Mouse (Mus musculus) MEL (cell line): Measurements from ENCODE around the gene Serpina5. TPM values are rescaled to one million over a fixed set of nuclear protein-coding genes. Genes with fewer than 3 reads are reported as not detected.

ENCODE experiments used
- DNase-seq: peaks from one replicate; pipeline ENCODE4 v3.0.0; 2011; ENCODE audit warnings: low read depth, low spot score
- H3K27ac ChIP-seq: 2 replicates; pipeline ENCODE4 v1.5.1; 2012; ENCODE audit warnings: low read depth, mild to moderate bottlenecking, control low read depth, low read length, moderate library complexity; ENCODE audit not compliant: control insufficient read depth
- H3K27me3 ChIP-seq, 2 experiments: fragments of 150-350 bp in 1 of 2; sonication (generic) in 1 of 2; 2 replicates each; pipeline ENCODE4 v1.6.1; 2012; ENCODE audit warnings: low read length in 2 of 2, mild to moderate bottlenecking in 2 of 2, improper control_type of control experiment in 1 of 2, moderate library complexity in 1 of 2; ENCODE audit not compliant: insufficient read depth in 2 of 2, control insufficient read depth in 1 of 2
- H3K36me3 ChIP-seq, 2 experiments: 2 replicates each; pipeline ENCODE4 v1.6.1; 2012 to 2014; ENCODE audit warnings: low read length in 2 of 2, improper control_type of control experiment in 1 of 2, inconsistent platforms in 1 of 2, mild to moderate bottlenecking in 1 of 2; ENCODE audit not compliant: insufficient read depth in 2 of 2, control insufficient read depth in 1 of 2
- H3K4me1 ChIP-seq, 2 experiments: fragments of 150-350 bp in 1 of 2; sonication (generic) in 1 of 2; 2 replicates each; pipeline ENCODE4 v1.6.1; 2012; ENCODE audit warnings: low read length in 2 of 2, improper control_type of control experiment in 1 of 2, mild to moderate bottlenecking in 1 of 2; ENCODE audit not compliant: insufficient read depth in 2 of 2, control insufficient read depth in 1 of 2
- H3K4me3 ChIP-seq, 2 experiments: fragments of 150-350 bp in 1 of 2; sonication (generic) in 1 of 2; 2 replicates each; pipeline ENCODE4 v1.5.1; 2012; ENCODE audit warnings: low read depth in 2 of 2, low read length in 2 of 2, mild to moderate bottlenecking in 2 of 2, moderate library complexity in 2 of 2, control low read depth in 1 of 2, improper control_type of control experiment in 1 of 2; ENCODE audit not compliant: control insufficient read depth in 1 of 2, insufficient read depth in 1 of 2
- H3K79me2 ChIP-seq: 2 replicates; pipeline ENCODE4 v1.6.1; 2012; ENCODE audit warnings: mild to moderate bottlenecking, low read length, moderate library complexity; ENCODE audit not compliant: control insufficient read depth, poor library complexity, insufficient read depth
- H3K9ac ChIP-seq: 2 replicates; pipeline ENCODE4 v1.6.1; 2012; ENCODE audit warnings: low read depth, mild to moderate bottlenecking, control low read depth, low read length, moderate library complexity; ENCODE audit not compliant: control insufficient read depth, poor library complexity, severe bottlenecking
- H3K9me3 ChIP-seq: fragments of 150-350 bp; sonication (generic); replicated peaks from 2 replicates; pipeline ENCODE4 v1.6.1; 2012; ENCODE audit warnings: mild to moderate bottlenecking, low read length, improper control_type of control experiment, moderate library complexity; ENCODE audit not compliant: insufficient read depth
- BHLHE40 ChIP-seq: IDR thresholded peaks from 2 replicates; pipeline ENCODE4 v1.6.1; 2012; ENCODE audit warnings: low read depth, mild to moderate bottlenecking, inconsistent platforms, low read length, improper control_type of control experiment, borderline replicate concordance
- CHD2 ChIP-seq: IDR thresholded peaks from 2 replicates; pipeline ENCODE4 v1.6.1; 2011; ENCODE audit warnings: low read length, improper control_type of control experiment
- CTCF ChIP-seq, 3 experiments: IDR thresholded peaks in 2 of 3; conservative IDR thresholded peaks in 1 of 3; 2 replicates each; pipeline ENCODE4 v1.5.1; 2011 to 2012; ENCODE audit warnings: low read length in 3 of 3, low read depth in 2 of 3, mild to moderate bottlenecking in 2 of 3, improper control_type of control experiment in 1 of 3, inconsistent platforms in 1 of 3, mixed read lengths in 1 of 3, moderate library complexity in 1 of 3; ENCODE audit not compliant: control insufficient read depth in 1 of 3, insufficient read depth in 1 of 3, poor library complexity in 1 of 3, severe bottlenecking in 1 of 3
- ELF1 ChIP-seq: IDR thresholded peaks from 2 replicates; pipeline ENCODE4 v1.6.1; 2014; ENCODE audit warnings: low read depth, mild to moderate bottlenecking, inconsistent platforms, low read length, improper control_type of control experiment, moderate library complexity
- ETS1 ChIP-seq: IDR thresholded peaks from 2 replicates; pipeline ENCODE4 v1.6.1; 2012; ENCODE audit warnings: low read depth, mild to moderate bottlenecking, inconsistent platforms, low read length, improper control_type of control experiment, moderate library complexity
- GABPA ChIP-seq: IDR thresholded peaks from 2 replicates; pipeline ENCODE4 v1.6.1; 2012; ENCODE audit warnings: low read depth, mild to moderate bottlenecking, inconsistent platforms, low read length, improper control_type of control experiment, moderate library complexity
- GATA1 ChIP-seq: IDR thresholded peaks from 2 replicates; pipeline ENCODE4 v1.6.1; 2011; ENCODE audit warnings: low read depth, low read length, improper control_type of control experiment
- JUND ChIP-seq: IDR thresholded peaks from 2 replicates; pipeline ENCODE4 v1.6.1; 2011; ENCODE audit warnings: low read depth, mild to moderate bottlenecking, improper control_type of control experiment, low read length
- MAZ ChIP-seq: IDR thresholded peaks from 2 replicates; pipeline ENCODE4 v1.6.1; 2012; ENCODE audit warnings: low read depth, mild to moderate bottlenecking, inconsistent platforms, low read length, improper control_type of control experiment
- MEF2A ChIP-seq: IDR thresholded peaks from 2 replicates; pipeline ENCODE4 v1.6.1; 2014; ENCODE audit warnings: low read depth, mild to moderate bottlenecking, inconsistent platforms, low read length, improper control_type of control experiment; ENCODE audit not compliant: poor library complexity, insufficient replicate concordance, severe bottlenecking; ENCODE audit errors: extremely low read depth
- MXI1 ChIP-seq: IDR thresholded peaks from 2 replicates; pipeline ENCODE4 v1.6.1; 2011; ENCODE audit warnings: mild to moderate bottlenecking, low read depth, low read length, improper control_type of control experiment
- MYB ChIP-seq: IDR thresholded peaks from 2 replicates; pipeline ENCODE4 v1.6.1; 2011; ENCODE audit warnings: mild to moderate bottlenecking, low read depth, low read length, improper control_type of control experiment
- MYC ChIP-seq: IDR thresholded peaks from 2 replicates; pipeline ENCODE4 v1.6.1; 2011; ENCODE audit warnings: low read depth, mild to moderate bottlenecking, low read length, improper control_type of control experiment, moderate library complexity
- NELFE ChIP-seq: IDR thresholded peaks from 2 replicates; pipeline ENCODE4 v1.6.1; 2011; ENCODE audit warnings: low read depth, low read length, improper control_type of control experiment
- NRF1 ChIP-seq: IDR thresholded peaks from 2 replicates; pipeline ENCODE4 v1.6.1; 2014; ENCODE audit warnings: low read depth, mild to moderate bottlenecking, inconsistent platforms, low read length, improper control_type of control experiment, moderate library complexity; ENCODE audit not compliant: poor library complexity, insufficient read depth, severe bottlenecking
- POLR2A ChIP-seq, 2 experiments: IDR thresholded peaks; 2 replicates each; pipeline ENCODE4 v1.6.1; 2011 to 2012; ENCODE audit warnings: low read length in 2 of 2, mild to moderate bottlenecking in 2 of 2, control low read depth in 1 of 2, improper control_type of control experiment in 1 of 2, low read depth in 1 of 2, moderate library complexity in 1 of 2; ENCODE audit not compliant: control insufficient read depth in 1 of 2, insufficient read depth in 1 of 2, poor library complexity in 1 of 2
- POLR2AphosphoS2 ChIP-seq: IDR thresholded peaks from 2 replicates; pipeline ENCODE4 v1.6.1; 2011; ENCODE audit warnings: low read length, improper control_type of control experiment
- POLR2AphosphoS5 ChIP-seq: IDR thresholded peaks from 2 replicates; pipeline ENCODE4 v1.6.1; 2012; ENCODE audit warnings: low read depth, borderline replicate concordance, mild to moderate bottlenecking, inconsistent platforms, low read length, moderate library complexity, mixed read lengths
- RCOR1 ChIP-seq: IDR thresholded peaks from 2 replicates; pipeline ENCODE4 v1.6.1; 2012; ENCODE audit warnings: low read depth, mild to moderate bottlenecking, inconsistent platforms, low read length, improper control_type of control experiment
- SIN3A ChIP-seq: IDR thresholded peaks from 2 replicates; pipeline ENCODE4 v1.6.1; 2012; ENCODE audit warnings: low read length, improper control_type of control experiment, inconsistent platforms
- TBP ChIP-seq: IDR thresholded peaks from 2 replicates; pipeline ENCODE4 v1.8.0; 2011; ENCODE audit warnings: low read depth, low read length, improper control_type of control experiment
- TCF12 ChIP-seq: IDR thresholded peaks from 2 replicates; pipeline ENCODE4 v1.6.1; 2014; ENCODE audit warnings: low read depth, mild to moderate bottlenecking, inconsistent platforms, low read length, improper control_type of control experiment, moderate library complexity
- UBTF ChIP-seq: IDR thresholded peaks from 2 replicates; pipeline ENCODE4 v1.6.1; 2012; ENCODE audit warnings: low read depth, mild to moderate bottlenecking, inconsistent platforms, low read length, improper control_type of control experiment, moderate library complexity, borderline replicate concordance; ENCODE audit not compliant: insufficient read depth
- USF1 ChIP-seq: IDR thresholded peaks from 2 replicates; pipeline ENCODE4 v1.6.1; 2014; ENCODE audit warnings: low read depth, mild to moderate bottlenecking, inconsistent platforms, low read length, improper control_type of control experiment, moderate library complexity
- USF2 ChIP-seq, 2 experiments: IDR thresholded peaks; 2 replicates each; pipeline ENCODE4 v1.6.1; 2011 to 2012; ENCODE audit warnings: improper control_type of control experiment in 2 of 2, low read length in 2 of 2, borderline replicate concordance in 1 of 2, inconsistent platforms in 1 of 2, low read depth in 1 of 2, mild to moderate bottlenecking in 1 of 2; ENCODE audit not compliant: insufficient read depth in 1 of 2
- ZKSCAN1 ChIP-seq: IDR thresholded peaks from 2 replicates; pipeline ENCODE4 v1.6.1; 2012; ENCODE audit warnings: low read depth, mild to moderate bottlenecking, inconsistent platforms, low read length, improper control_type of control experiment, moderate library complexity
- ZNF384 ChIP-seq: IDR thresholded peaks from 2 replicates; pipeline ENCODE4 v1.6.1; 2012; ENCODE audit warnings: low read depth, mild to moderate bottlenecking, inconsistent platforms, low read length, improper control_type of control experiment
- polyA plus RNA-seq, 2 experiments: library from polyadenylated mRNA; stranded (reverse) in 1 of 2; unstranded in 1 of 2; fragments of >175 nt in 1 of 2; fragments of >200 nt in 1 of 2; gene quantifications; 2 replicates each; pipeline versions ENCODE4 v1.2.1 to v1.2.4; 2012; ENCODE audit warnings: low replicate concordance in 2 of 2, low read depth in 1 of 2; ENCODE audit not compliant: insufficient read length in 2 of 2, insufficient read depth in 1 of 2, missing spikeins in 1 of 2
- total RNA-seq: library from RNA; depleted of rRNA; stranded (reverse); fragments of 300-350 nt; gene quantifications from 2 replicates; pipeline ENCODE4 v1.2.3, GENCODE M21; 2012

The Serpina5 gene
- total and polyA plus RNA-seq, 3 experiments, result not detected

- no peak overlapping the region for H3K4me3 ChIP-seq
- no peak for DNase-seq
- H3K27me3 ChIP-seq, result no peaks in the 10 kb centered on the region; a peak in 1 of 4 replicates
- no peak overlapping the region for H3K27ac ChIP-seq
- H3K9ac ChIP-seq, result no peak overlapping the region
- TF ChIP-seq MYB (no peak), SIN3A (no peak), GATA1 (no peak), MYC (no peak), ZKSCAN1 (no peak), NRF1 (no peak), JUND (no peak), POLR2AphosphoS5 (no peak), MEF2A (no peak), CTCF (IDR thresholded peaks at IDR 0.05 in 2 of 3, conservative IDR thresholded peaks at IDR 0.05 in 1 of 3; ENCODE audit: control insufficient read depth in 1 of 3, insufficient read depth in 1 of 3, low read depth in 2 of 3, low read length in 3 of 3, poor library complexity in 1 of 3, severe bottlenecking in 1 of 3) (no peak), ETS1 (no peak), MAZ (no peak), TCF12 (no peak), USF1 (no peak), USF2 (IDR thresholded peaks at IDR 0.05; ENCODE audit: borderline replicate concordance in 1 of 2, insufficient read depth in 1 of 2, low read depth in 1 of 2, low read length in 2 of 2) (no peak), POLR2A (IDR thresholded peaks at IDR 0.05; ENCODE audit: control insufficient read depth in 1 of 2, insufficient read depth in 1 of 2, low read depth in 1 of 2, low read length in 2 of 2, poor library complexity in 1 of 2) (no peak), ELF1 (no peak), POLR2AphosphoS2 (no peak)
- H3K79me2 ChIP-seq, result no peaks in the 10 kb centered on the region
- no peaks in the 10 kb centered on the region for H3K4me1 ChIP-seq
- H3K36me3 ChIP-seq, result no peaks in the 10 kb centered on the region
- H3K9me3 ChIP-seq, result no peaks in the 10 kb centered on the region
Observed at GRCm38 (mm10) chr12:104055755-104056154, 45.2 kb upstream of the Serpina5 start.

GRCm38 (mm10) chr12:104057050-104057449 is 43.9 kb upstream of the Serpina5 start:
- Histone ChIP-seq H3K4me1 (no peaks in the 10 kb centered on the region), H3K27me3 (no peaks in the 10 kb centered on the region; a peak in 1 of 4 replicates), H3K27ac (no peak overlapping the region), H3K9ac (no peak overlapping the region), H3K79me2 (no peaks in the 10 kb centered on the region), H3K36me3 (no peaks in the 10 kb centered on the region), H3K4me3 (no peak overlapping the region), H3K9me3 (no peaks in the 10 kb centered on the region)
- TF ChIP-seq ZNF384 (no peak), USF1 (no peak), GATA1 (no peak), GABPA (no peak), POLR2A (IDR thresholded peaks at IDR 0.05; ENCODE audit: control insufficient read depth in 1 of 2, insufficient read depth in 1 of 2, low read depth in 1 of 2, low read length in 2 of 2, poor library complexity in 1 of 2) (no peak), MXI1 (no peak), TBP (no peak), UBTF (no peak), NELFE (no peak), ELF1 (no peak), RCOR1 (no peak), BHLHE40 (no peak), MYC (no peak), POLR2AphosphoS5 (no peak), CHD2 (no peak), USF2 (IDR thresholded peaks at IDR 0.05; ENCODE audit: borderline replicate concordance in 1 of 2, insufficient read depth in 1 of 2, low read depth in 1 of 2, low read length in 2 of 2) (no peak)
- DNase-seq, result peak; percentile 9
